Mouse (Mus musculus) neural tube, embryonic 11.5 days (tissue): ENCODE measurements at regions not wholly inside any gene's neighbourhood (a gene's known extent, or its start where the extent isn't known, plus 50 kb on each side); places are given as distances from the start of the nearest gene placed in this dataset.
"Not testable (repeated sequence)": the region's sequence is repeated elsewhere in the genome, so short reads cannot be mapped to it uniquely, and the experiment has no call there.

Experiments used
- ATAC-seq: fragments of 200-750 bp; cut with Nextera tagmentation; 2 replicates; pipeline ENCODE4 v1.8.0; 2017; ENCODE audit warnings: moderate number of reproducible peaks, mild to moderate bottlenecking, moderate TSS enrichment, moderate library complexity; ENCODE audit not compliant: insufficient read depth, low FRiP score, low TSS enrichment
- DNase-seq: peaks from one replicate; pipeline ENCODE4 v3.0.0-alpha.2; 2015; ENCODE audit warnings: low spot score
- H3K27ac ChIP-seq: fragments of 300-500 bp; sonication (generic); 2 replicates; pipeline ENCODE4 v1.5.1; 2014; ENCODE audit warnings: low read depth, mild to moderate bottlenecking, low read length
- H3K27me3 ChIP-seq: fragments of 300-500 bp; sonication (generic); 2 replicates; pipeline ENCODE4 v1.6.1; 2014; ENCODE audit warnings: mild to moderate bottlenecking, low read length, mixed read lengths; ENCODE audit not compliant: control insufficient read depth, insufficient read depth
- H3K36me3 ChIP-seq: fragments of 300-500 bp; sonication (generic); 2 replicates; pipeline ENCODE4 v1.6.1; 2014; ENCODE audit warnings: mild to moderate bottlenecking, low read length, moderate library complexity, mixed read lengths; ENCODE audit not compliant: control insufficient read depth, insufficient read depth
- H3K4me1 ChIP-seq: fragments of 300-500 bp; sonication (generic); 2 replicates; pipeline ENCODE4 v1.6.1; 2014; ENCODE audit warnings: low read length, mixed read lengths; ENCODE audit not compliant: control insufficient read depth, insufficient read depth
- H3K4me2 ChIP-seq: fragments of 300-500 bp; sonication (generic); 2 replicates; pipeline ENCODE4 v1.6.1; 2014; ENCODE audit warnings: low read depth, mild to moderate bottlenecking, moderate library complexity
- H3K4me3 ChIP-seq: fragments of 300-500 bp; sonication (generic); 2 replicates; pipeline ENCODE4 v1.5.1; 2014; ENCODE audit warnings: low read depth, low read length
- H3K9ac ChIP-seq: fragments of 300-500 bp; sonication (generic); 2 replicates; pipeline ENCODE4 v1.6.1; 2014; ENCODE audit warnings: mild to moderate bottlenecking, low read length
- H3K9me3 ChIP-seq: fragments of 300-500 bp; sonication (generic); 2 replicates; pipeline ENCODE4 v1.6.1; 2016; ENCODE audit warnings: low read length; ENCODE audit not compliant: control insufficient read depth
- WGBS: fragments of 180-500 bp; shearing (Covaris S2); extraction: QIAGEN DNeasy Blood & Tissue Kit; methylation state at CpG from one replicate; pipeline ENCODE4 v1.1.7; 2014; 5-methylcytosine and 5-hydroxymethylcytosine counted together

GRCm38 (mm10) chr1:166923713-166923975, 77.6 kb upstream of the Fam78b start:
- Histone ChIP-seq H3K36me3 (no peaks in the 10 kb centered on the region), H3K27ac (no peak overlapping the region), H3K4me2 (no peak overlapping the region), H3K9ac (no peak overlapping the region), H3K4me3 (no peak overlapping the region), H3K4me1 (no peaks in the 10 kb centered on the region), H3K27me3 (no peaks in the 10 kb centered on the region), H3K9me3 (no peaks in the 10 kb centered on the region)
- ATAC-seq = 0 out of 2 replicates have a peak, but pooled peaks have one; percentile 2
- DNase-seq = no peak
- WGBS = 70% methylated on average over 3 of the region's 3 CpGs

- no peak for ATAC-seq
Observed at GRCm38 (mm10) chr1:166924126-166924525, 77.1 kb upstream of the Fam78b start.

GRCm38 (mm10) chr1:166926078-166926477, 75.1 kb upstream of the Fam78b start:
- ATAC-seq (no peak), DNase-seq (no peak)
- Histone ChIP-seq H3K4me1 (no peaks in the 10 kb centered on the region), H3K9ac (no peak overlapping the region), H3K27ac (no peak overlapping the region), H3K36me3 (no peaks in the 10 kb centered on the region), H3K4me2 (no peak overlapping the region), H3K9me3 (no peaks in the 10 kb centered on the region), H3K4me3 (no peak overlapping the region), H3K27me3 (no peaks in the 10 kb centered on the region)
- 47% methylated on average over 4 of the region's 4 CpGs for WGBS

More at GRCm38 (mm10) chr1:166924126-166924525, 77.1 kb upstream of the Fam78b start:
- Histone ChIP-seq H3K4me1 (no peaks in the 10 kb centered on the region), H3K4me2 (no peak overlapping the region), H3K36me3 (no peaks in the 10 kb centered on the region), H3K27ac (no peak overlapping the region), H3K9ac (no peak overlapping the region), H3K4me3 (no peak overlapping the region), H3K27me3 (no peaks in the 10 kb centered on the region), H3K9me3 (no peaks in the 10 kb centered on the region)
- WGBS = 91% methylated on average over 2 of the region's 2 CpGs
- DNase-seq = no peak

DNA sequence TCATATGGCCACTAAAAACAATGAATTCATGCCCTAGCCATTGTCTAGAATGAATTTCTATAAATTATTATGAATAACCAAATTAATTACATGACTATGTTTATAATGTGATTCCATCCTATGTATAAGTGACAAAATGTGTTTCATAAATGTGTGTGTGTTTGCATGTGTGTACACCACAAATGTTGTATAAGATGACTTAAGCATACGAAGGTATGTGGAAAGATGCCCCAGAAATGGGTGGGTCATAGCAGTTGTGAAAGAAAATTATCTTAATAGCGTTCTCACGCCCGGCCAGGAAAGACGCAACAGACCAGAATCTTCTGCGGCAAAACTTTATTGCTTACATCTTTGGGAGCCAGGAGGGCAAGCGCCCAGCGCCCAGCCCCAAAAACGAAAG, 61.5 kb upstream of the Fam78b start:
- H3K36me3 ChIP-seq, H3K9ac ChIP-seq, DNase-seq, H3K4me1 ChIP-seq, H3K4me2 ChIP-seq, H3K4me3 ChIP-seq, H3K27ac ChIP-seq, H3K27me3 ChIP-seq, H3K9me3 ChIP-seq, ATAC-seq: not testable (repeated sequence)
- WGBS = 76% methylated on average over 9 of the region's 9 CpGs

DNA sequence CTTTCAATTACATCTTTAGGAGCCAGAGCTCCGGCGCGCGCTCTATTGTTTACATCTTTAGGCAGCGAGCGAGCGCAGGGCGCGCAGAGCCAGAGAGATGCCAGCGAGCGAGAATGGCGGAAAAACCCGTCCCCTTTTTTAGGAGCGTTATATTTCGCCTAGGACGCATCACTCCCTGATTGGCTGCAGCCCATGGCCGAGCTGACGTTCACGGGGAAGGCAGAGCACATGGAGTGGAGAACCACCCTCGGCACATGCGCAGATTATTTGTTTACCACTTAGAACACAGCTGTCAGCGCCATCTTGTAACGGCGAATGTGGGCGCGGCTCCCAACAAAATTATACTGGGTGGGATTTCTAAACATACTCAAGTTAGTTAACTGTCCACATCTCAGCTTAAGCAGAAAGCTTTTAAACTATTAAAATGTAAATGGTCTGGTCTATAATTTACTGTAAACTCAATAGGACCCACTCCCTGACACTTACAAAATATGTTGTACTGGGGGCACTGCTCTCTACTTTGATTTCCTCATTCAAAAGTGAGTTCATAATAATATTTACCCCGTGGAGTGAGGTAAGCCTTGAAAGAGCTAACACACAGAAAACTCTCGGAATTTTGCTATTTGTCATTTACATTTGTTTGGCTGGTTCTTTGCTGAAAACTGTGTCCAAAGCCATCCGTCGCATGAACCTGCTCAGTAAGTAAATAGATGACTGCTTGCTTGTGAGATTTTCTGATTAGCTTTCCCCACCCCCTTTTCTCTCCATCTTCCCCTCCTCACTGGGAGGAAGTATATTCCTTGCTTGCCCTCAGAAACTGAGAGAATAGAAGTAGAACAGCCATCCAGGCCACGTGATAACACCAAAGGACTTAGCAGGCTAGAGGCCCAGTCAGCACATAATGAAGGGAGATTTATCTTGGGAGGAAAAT, 60.8 kb upstream of the Fam78b start:
- H3K4me3 ChIP-seq, H3K9me3 ChIP-seq, H3K4me2 ChIP-seq, H3K27ac ChIP-seq, H3K9ac ChIP-seq, H3K36me3 ChIP-seq, H3K4me1 ChIP-seq, H3K27me3 ChIP-seq: not testable (repeated sequence)
- DNase-seq = peak; percentile 14
- 59% methylated on average over 31 of the region's 31 CpGs for WGBS
- 0 out of 2 replicates have a peak, but pooled peaks have one; percentile 38 for ATAC-seq

GRCm38 (mm10) chr1:166942201-166942600, 59.0 kb upstream of the Fam78b start:
- Histone ChIP-seq H3K36me3 (no peaks in the 10 kb centered on the region), H3K9me3 (no peaks in the 10 kb centered on the region), H3K4me1 (no peaks in the 10 kb centered on the region), H3K27ac (no peak overlapping the region), H3K4me2 (no peak overlapping the region), H3K4me3 (no peak overlapping the region), H3K9ac (no peak overlapping the region), H3K27me3 (no peaks in the 10 kb centered on the region)
- DNase-seq (no peak), ATAC-seq (no peak)
- WGBS = 73% methylated on average over 1 of the region's 1 CpGs

DNA sequence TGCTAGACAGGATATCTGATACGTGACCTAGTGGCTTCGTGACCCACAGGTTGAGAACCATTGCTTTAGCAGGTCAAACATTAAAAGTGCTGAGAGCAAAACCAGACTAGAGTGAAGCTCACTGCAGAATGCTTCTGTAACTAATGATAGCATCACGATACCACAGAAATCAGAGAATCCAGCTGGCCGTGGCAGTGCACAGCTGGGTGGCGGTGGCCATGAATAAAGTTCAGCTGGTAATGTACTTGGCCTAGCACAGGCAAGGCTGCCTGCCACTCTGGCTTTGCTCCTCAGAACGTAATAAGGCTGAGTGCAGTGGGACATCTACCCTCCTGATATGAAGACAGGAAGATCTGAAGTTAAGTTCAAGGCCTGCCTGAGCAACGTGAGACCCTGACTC, 56.7 kb upstream of the Fam78b start:
- Histone ChIP-seq H3K4me3 (no peak overlapping the region), H3K4me1 (no peaks in the 10 kb centered on the region), H3K27ac (no peak overlapping the region), H3K4me2 (no peak overlapping the region), H3K36me3 (no peaks in the 10 kb centered on the region), H3K9ac (no peak overlapping the region), H3K9me3 (no peaks in the 10 kb centered on the region), H3K27me3 (no peaks in the 10 kb centered on the region)
- 83% methylated on average over 7 of the region's 7 CpGs for WGBS
- ATAC-seq (no peak), DNase-seq (no peak)

DNA sequence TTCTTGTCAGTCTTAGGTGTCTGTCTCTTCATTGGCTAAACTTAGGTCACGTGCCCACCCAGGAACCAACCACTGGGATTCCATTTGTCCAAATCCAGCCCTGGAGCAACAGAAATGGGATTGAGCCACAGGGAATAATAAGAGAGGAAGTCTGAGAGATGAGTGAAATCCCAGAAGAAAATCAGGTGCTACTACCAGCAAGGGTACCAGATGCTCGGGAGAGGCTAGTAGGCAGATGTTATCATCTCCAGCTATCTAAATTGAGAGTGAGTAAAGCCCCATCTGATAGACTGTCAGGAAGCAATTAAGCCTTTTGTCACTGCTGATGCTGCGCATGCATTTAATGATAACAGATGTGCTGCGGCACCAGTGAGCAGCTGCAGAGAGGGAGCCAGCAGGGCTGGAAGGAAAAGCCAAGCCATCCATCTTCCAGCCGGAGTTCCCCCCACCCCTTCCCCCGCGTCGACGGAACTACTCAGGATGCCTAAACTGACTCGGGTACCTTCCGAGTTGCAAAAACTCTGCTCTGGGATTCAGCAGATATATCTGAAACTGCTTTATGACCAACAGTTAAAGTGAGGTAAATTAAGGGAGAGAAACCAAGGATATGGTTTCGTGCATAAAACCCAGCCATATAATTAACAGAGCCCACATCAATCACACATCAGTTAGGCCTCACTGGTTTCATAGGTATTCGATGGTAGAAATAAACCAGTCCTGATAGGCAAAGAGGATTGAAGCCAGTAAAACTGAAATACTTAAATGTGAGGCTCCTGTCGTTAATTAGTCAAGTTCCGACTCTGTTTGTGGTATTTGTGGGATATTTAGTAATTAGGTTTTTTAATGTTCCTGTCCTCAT, 53.1 kb upstream of the Fam78b start:
- no peaks in the 10 kb centered on the region for H3K9me3 ChIP-seq
- no peak overlapping the region for H3K27ac ChIP-seq
- ATAC-seq (peak; percentile 90), DNase-seq (peak; percentile 71)
- H3K9ac ChIP-seq = no peak overlapping the region
- WGBS = 49% methylated on average over 15 of the region's 15 CpGs
- no peaks in the 10 kb centered on the region for H3K4me1 ChIP-seq
- no peaks in the 10 kb centered on the region for H3K36me3 ChIP-seq
- H3K4me3 ChIP-seq = no peak overlapping the region
- no peak overlapping the region for H3K4me2 ChIP-seq
- H3K27me3 ChIP-seq = no peaks in the 10 kb centered on the region
